Mouse (Mus musculus): ENCODE measurements at regions not wholly inside any gene's neighbourhood (a gene's known extent, or its start where the extent isn't known, plus 50 kb on each side); places are given as distances from the start of the nearest gene placed in this dataset.

- ATAC-seq: no peak
- H3K4me2 ChIP-seq (replicated peaks): no peak overlapping the region
- no peaks in the 10 kb centered on the region for H3K36me3 ChIP-seq
- H3K4me3 ChIP-seq (replicated peaks): no peak overlapping the region
- 64% methylated on average over 2 of the region's 2 CpGs for WGBS
- H3K27me3 ChIP-seq (replicated peaks): no peaks in the 10 kb centered on the region
- no peaks in the 10 kb centered on the region for H3K9me3 ChIP-seq
- H3K9ac ChIP-seq: no peak overlapping the region
- H3K27ac ChIP-seq: no peak overlapping the region
- H3K4me1 ChIP-seq (replicated peaks): no peaks in the 10 kb centered on the region
Observed at GRCm38 (mm10) chr19:28777674-28778073, 57.2 kb upstream of the Slc1a1 start.

- 49% methylated on average over 4 of the region's 4 CpGs for WGBS
- Histone ChIP-seq H3K9me3 (no peaks in the 10 kb centered on the region), H3K27me3 (replicated peaks) (no peaks in the 10 kb centered on the region), H3K36me3 (no peaks in the 10 kb centered on the region), H3K4me1 (replicated peaks) (no peaks in the 10 kb centered on the region), H3K4me3 (replicated peaks) (no peak overlapping the region), H3K27ac (no peak overlapping the region), H3K4me2 (replicated peaks) (no peak overlapping the region), H3K9ac (no peak overlapping the region)
- no peak for ATAC-seq
Observed at GRCm38 (mm10) chr19:28778386-28778785, 56.5 kb upstream of the Slc1a1 start.

GRCm38 (mm10) chr19:28781971-28782370 lies 52.9 kb upstream of the Slc1a1 start:
- Histone ChIP-seq H3K4me2 (replicated peaks) (no peak overlapping the region), H3K9ac (no peak overlapping the region), H3K27ac (no peak overlapping the region), H3K4me3 (replicated peaks) (no peak overlapping the region), H3K9me3 (no peaks in the 10 kb centered on the region), H3K36me3 (no peaks in the 10 kb centered on the region), H3K27me3 (replicated peaks) (no peaks in the 10 kb centered on the region), H3K4me1 (replicated peaks) (no peaks in the 10 kb centered on the region)
- WGBS: 79% methylated on average over 2 of the region's 2 CpGs
- no peak for ATAC-seq

Measured in intestine, embryonic 15.5 days (tissue).